Mouse (Mus musculus) cortical plate, adult 2 months (tissue): Measurements from ENCODE around the gene Scarb1.

Experiments used
- CTCF ChIP-seq: fragments of 200-500 bp; IDR thresholded peaks from 2 replicates; pipeline ENCODE4 v1.5.1; 2011; ENCODE audit warnings: mild to moderate bottlenecking, control low read depth, low read length; ENCODE audit not compliant: insufficient read depth; ENCODE audit errors: extremely low read depth
- POLR2A ChIP-seq: fragments of 200-500 bp; IDR thresholded peaks from 2 replicates; pipeline ENCODE4 v1.6.1; 2011; ENCODE audit warnings: mild to moderate bottlenecking, low read length, control low read depth; ENCODE audit not compliant: insufficient read depth; ENCODE audit errors: extremely low read depth

GRCm38 (mm10) chr5:125277313-125277712 is 63.6 kb downstream of the Scarb1 start:
- no peak for TF ChIP-seq CTCF
- no peak for TF ChIP-seq POLR2A
